Mouse (Mus musculus): ENCODE measurements around the gene Cwh43. TPM values are rescaled to one million over a fixed set of nuclear protein-coding genes. Genes with fewer than 3 reads are reported as not detected.

Cwh43 gene
- polyA plus RNA-seq, 1 experiment, result not detected

- no peak for TF ChIP-seq CTCF (IDR thresholded peaks at IDR 0.05; ENCODE audit: control insufficient read depth, insufficient read depth, insufficient read length)
- TF ChIP-seq MAX (IDR thresholded peaks at IDR 0.05), result no peak
- no peak for TF ChIP-seq USF1 (IDR thresholded peaks at IDR 0.05; ENCODE audit: low read depth)
- TF ChIP-seq MYOD1 (IDR thresholded peaks at IDR 0.05; ENCODE audit: control insufficient read depth, insufficient read length, low read depth), result no peak
- TF ChIP-seq FOSL1 (IDR thresholded peaks at IDR 0.05; ENCODE audit: insufficient read depth, low read length, poor library complexity, severe bottlenecking), result no peak
- TF ChIP-seq CEBPB (IDR thresholded peaks at IDR 0.05; ENCODE audit: low read depth), result no peak
- TF ChIP-seq MYOG (IDR thresholded peaks at IDR 0.05; ENCODE audit: control insufficient read depth, extremely low read depth, insufficient read length), result no peak
- Histone ChIP-seq H3ac (ENCODE audit: control insufficient read depth, insufficient read length, low read depth) (no peak overlapping the region), H3K79me2 (ENCODE audit: control insufficient read depth, insufficient read depth) (no peaks in the 10 kb centered on the region), H3K4me3 (ENCODE audit: insufficient read depth, poor library complexity, severe bottlenecking) (no peak overlapping the region), H3K36me3 (ENCODE audit: control insufficient read depth, insufficient read depth) (no peaks in the 10 kb centered on the region), H3K27me3 (ENCODE audit: control insufficient read depth, insufficient read depth, insufficient read length) (peaks cover 21% of the 10 kb centered on the region), H3K79me3 (ENCODE audit: low read depth) (no peaks in the 10 kb centered on the region)
Observed at GRCm38 (mm10) chr5:73426824-73427223, 20.9 kb downstream of the Cwh43 start.

GRCm38 (mm10) chr5:73431581-73431980, 25.7 kb downstream of the Cwh43 start:
- no peak overlapping the region for H3K4me3 ChIP-seq (ENCODE audit: insufficient read depth, poor library complexity, severe bottlenecking)
- peak; percentile 44 for TF ChIP-seq CTCF (IDR thresholded peaks at IDR 0.05; ENCODE audit: control insufficient read depth, insufficient read depth, insufficient read length)
- TF ChIP-seq FOSL1 (IDR thresholded peaks at IDR 0.05; ENCODE audit: insufficient read depth, low read length, poor library complexity, severe bottlenecking), result no peak
- TF ChIP-seq USF1 (IDR thresholded peaks at IDR 0.05; ENCODE audit: low read depth), result no peak
- no peak for TF ChIP-seq MYOD1 (IDR thresholded peaks at IDR 0.05; ENCODE audit: control insufficient read depth, insufficient read length, low read depth)
- TF ChIP-seq MYOG (IDR thresholded peaks at IDR 0.05; ENCODE audit: control insufficient read depth, extremely low read depth, insufficient read length), result no peak
- no peaks in the 10 kb centered on the region for H3K36me3 ChIP-seq (ENCODE audit: control insufficient read depth, insufficient read depth)
- H3K27me3 ChIP-seq (ENCODE audit: control insufficient read depth, insufficient read depth, insufficient read length), result peaks cover 59% of the 10 kb centered on the region
- H3K79me2 ChIP-seq (ENCODE audit: control insufficient read depth, insufficient read depth), result no peaks in the 10 kb centered on the region
- H3ac ChIP-seq (ENCODE audit: control insufficient read depth, insufficient read length, low read depth), result no peak overlapping the region
- no peaks in the 10 kb centered on the region for H3K79me3 ChIP-seq (ENCODE audit: low read depth)

GRCm38 (mm10) chr5:73432805-73433204, 26.9 kb downstream of the Cwh43 start:
- Histone ChIP-seq H3K27me3 (ENCODE audit: control insufficient read depth, insufficient read depth, insufficient read length) (peaks cover 57% of the 10 kb centered on the region), H3ac (ENCODE audit: control insufficient read depth, insufficient read length, low read depth) (no peak overlapping the region), H3K79me2 (ENCODE audit: control insufficient read depth, insufficient read depth) (no peaks in the 10 kb centered on the region)

GRCm38 (mm10) chr5:73434764-73435163, 28.9 kb downstream of the Cwh43 start:
- Histone ChIP-seq H3ac (ENCODE audit: control insufficient read depth, insufficient read length, low read depth) (no peak overlapping the region), H3K4me3 (ENCODE audit: insufficient read depth, poor library complexity, severe bottlenecking) (no peak overlapping the region), H3K36me3 (ENCODE audit: control insufficient read depth, insufficient read depth) (no peaks in the 10 kb centered on the region), H3K79me2 (ENCODE audit: control insufficient read depth, insufficient read depth) (no peaks in the 10 kb centered on the region), H3K79me3 (ENCODE audit: low read depth) (no peaks in the 10 kb centered on the region), H3K27me3 (ENCODE audit: control insufficient read depth, insufficient read depth, insufficient read length) (peaks cover 61% of the 10 kb centered on the region)
- TF ChIP-seq MYOG (IDR thresholded peaks at IDR 0.05; ENCODE audit: control insufficient read depth, extremely low read depth, insufficient read length), result no peak
- TF ChIP-seq MYOD1 (IDR thresholded peaks at IDR 0.05; ENCODE audit: control insufficient read depth, insufficient read length, low read depth), result no peak
- TF ChIP-seq CTCF (IDR thresholded peaks at IDR 0.05; ENCODE audit: control insufficient read depth, insufficient read depth, insufficient read length), result no peak
- no peak for TF ChIP-seq USF1 (IDR thresholded peaks at IDR 0.05; ENCODE audit: low read depth)
- no peak for TF ChIP-seq CEBPB (IDR thresholded peaks at IDR 0.05; ENCODE audit: low read depth)
- TF ChIP-seq FOSL1 (IDR thresholded peaks at IDR 0.05; ENCODE audit: insufficient read depth, low read length, poor library complexity, severe bottlenecking), result no peak
- TF ChIP-seq MAX (IDR thresholded peaks at IDR 0.05), result no peak

More at GRCm38 (mm10) chr5:73432805-73433204, 26.9 kb downstream of the Cwh43 start:
- H3K36me3 ChIP-seq (ENCODE audit: control insufficient read depth, insufficient read depth), result no peaks in the 10 kb centered on the region
- no peak for TF ChIP-seq CTCF (IDR thresholded peaks at IDR 0.05; ENCODE audit: control insufficient read depth, insufficient read depth, insufficient read length)
- TF ChIP-seq MAX (IDR thresholded peaks at IDR 0.05), result no peak
- H3K4me3 ChIP-seq (ENCODE audit: insufficient read depth, poor library complexity, severe bottlenecking), result no peak overlapping the region
- H3K79me3 ChIP-seq (ENCODE audit: low read depth), result no peaks in the 10 kb centered on the region

GRCm38 (mm10) chr5:73442176-73442575, 36.3 kb downstream of the Cwh43 start:
- H3K79me3 ChIP-seq (ENCODE audit: low read depth), result no peaks in the 10 kb centered on the region
- no peak overlapping the region for H3K4me3 ChIP-seq (ENCODE audit: insufficient read depth, poor library complexity, severe bottlenecking)
- H3ac ChIP-seq (ENCODE audit: control insufficient read depth, insufficient read length, low read depth), result no peak overlapping the region
- H3K79me2 ChIP-seq (ENCODE audit: control insufficient read depth, insufficient read depth), result no peaks in the 10 kb centered on the region
- H3K27me3 ChIP-seq (ENCODE audit: control insufficient read depth, insufficient read depth, insufficient read length), result peaks cover 23% of the 10 kb centered on the region
- TF ChIP-seq MYOG (IDR thresholded peaks at IDR 0.05; ENCODE audit: control insufficient read depth, extremely low read depth, insufficient read length) (no peak), CTCF (IDR thresholded peaks at IDR 0.05; ENCODE audit: control insufficient read depth, insufficient read depth, insufficient read length) (no peak), FOSL1 (IDR thresholded peaks at IDR 0.05; ENCODE audit: insufficient read depth, low read length, poor library complexity, severe bottlenecking) (no peak), CEBPB (IDR thresholded peaks at IDR 0.05; ENCODE audit: low read depth) (no peak), USF1 (IDR thresholded peaks at IDR 0.05; ENCODE audit: low read depth) (no peak), MYOD1 (IDR thresholded peaks at IDR 0.05; ENCODE audit: control insufficient read depth, insufficient read length, low read depth) (no peak), MAX (IDR thresholded peaks at IDR 0.05) (no peak)
- H3K36me3 ChIP-seq (ENCODE audit: control insufficient read depth, insufficient read depth), result no peaks in the 10 kb centered on the region

GRCm38 (mm10) chr5:73450276-73450675, 44.4 kb downstream of the Cwh43 start:
- Histone ChIP-seq H3K79me3 (ENCODE audit: low read depth) (no peaks in the 10 kb centered on the region), H3K79me2 (ENCODE audit: control insufficient read depth, insufficient read depth) (no peaks in the 10 kb centered on the region), H3K27me3 (ENCODE audit: control insufficient read depth, insufficient read depth, insufficient read length) (peaks cover 9% of the 10 kb centered on the region), H3K36me3 (ENCODE audit: control insufficient read depth, insufficient read depth) (no peaks in the 10 kb centered on the region), H3K4me3 (ENCODE audit: insufficient read depth, poor library complexity, severe bottlenecking) (no peak overlapping the region), H3ac (ENCODE audit: control insufficient read depth, insufficient read length, low read depth) (no peak overlapping the region)
- TF ChIP-seq MYOG (IDR thresholded peaks at IDR 0.05; ENCODE audit: control insufficient read depth, extremely low read depth, insufficient read length) (no peak), CTCF (IDR thresholded peaks at IDR 0.05; ENCODE audit: control insufficient read depth, insufficient read depth, insufficient read length) (no peak)

Measured in C2C12 (cell line).